Mouse (Mus musculus): Measurements from ENCODE around the gene Agr2.
A peak's percentile ranks its signal among the peaks of the same experiment; 100 is the strongest.

Gene Agr2

GRCm38 (mm10) chr12:36026126-36026525, 33.4 kb downstream of the Agr2 start:
- no peak for DNase-seq (ENCODE audit: low read depth, low spot score)

GRCm38 (mm10) chr12:36027171-36027570, 34.5 kb downstream of the Agr2 start:
- DNase-seq (ENCODE audit: low read depth, low spot score), result no peak

- no peak for DNase-seq (ENCODE audit: low read depth, low spot score)
These were observed 36.4 kb downstream of the Agr2 start for GRCm38 (mm10) chr12:36028968-36029645.

GRCm38 (mm10) chr12:36029687-36030086, 37.0 kb downstream of the Agr2 start:
- DNase-seq (ENCODE audit: low read depth, low spot score), result no peak

- DNase-seq (ENCODE audit: low read depth, low spot score), result no peak
These were observed 38.1 kb downstream of the Agr2 start for GRCm38 (mm10) chr12:36030660-36031363.

- no peak for DNase-seq (ENCODE audit: low read depth, low spot score)
These were observed 39.7 kb downstream of the Agr2 start for GRCm38 (mm10) chr12:36032419-36032818.

GRCm38 (mm10) chr12:36035501-36035900, 42.8 kb downstream of the Agr2 start:
- no peak for DNase-seq (ENCODE audit: low read depth, low spot score)

GRCm38 (mm10) chr12:36036121-36036520, 43.4 kb downstream of the Agr2 start:
- no peak for DNase-seq (ENCODE audit: low read depth, low spot score)

GRCm38 (mm10) chr12:36036776-36037175, 44.1 kb downstream of the Agr2 start:
- no peak for DNase-seq (ENCODE audit: low read depth, low spot score)

GRCm38 (mm10) chr12:36039541-36040084, 46.9 kb downstream of the Agr2 start:
- DNase-seq (ENCODE audit: low read depth, low spot score), result no peak

- DNase-seq (ENCODE audit: low read depth, low spot score), result no peak
These were observed 48.0 kb downstream of the Agr2 start for GRCm38 (mm10) chr12:36040571-36041280.

- DNase-seq (ENCODE audit: low read depth, low spot score), result no peak
These were observed 48.5 kb downstream of the Agr2 start for GRCm38 (mm10) chr12:36041281-36041589.

GRCm38 (mm10) chr12:36041703-36042347, 49.1 kb downstream of the Agr2 start:
- peak; percentile 72 for DNase-seq (ENCODE audit: low read depth, low spot score)

- peak; percentile 96 for DNase-seq (ENCODE audit: low read depth, low spot score)
These were observed 49.7 kb downstream of the Agr2 start, which contains the start of gene Tspan13 for GRCm38 (mm10) chr12:36042348-36042778. Gene Tspan13, minus strand, starts transcription at chr12:36042500.

- DNase-seq (ENCODE audit: low read depth, low spot score), result no peak
These were observed 52.0 kb downstream of the Agr2 start for GRCm38 (mm10) chr12:36044691-36045090.

- no peak for DNase-seq (ENCODE audit: low read depth, low spot score)
These were observed 53.5 kb downstream of the Agr2 start for GRCm38 (mm10) chr12:36046196-36046595.

GRCm38 (mm10) chr12:36047593-36047992, 54.9 kb downstream of the Agr2 start:
- no peak for DNase-seq (ENCODE audit: low read depth, low spot score)

GRCm38 (mm10) chr12:36050276-36050675, 57.6 kb downstream of the Agr2 start:
- DNase-seq (ENCODE audit: low read depth, low spot score), result no peak
